Mouse (Mus musculus) heart, postnatal 0 days (tissue): Measurements from ENCODE around the gene Invs.

Experiments
- CTCF ChIP-seq: IDR thresholded peaks from 2 replicates; pipeline ENCODE4 v1.5.1; 2016; ENCODE audit warnings: antibody characterized with exemption, control low read depth, low read depth
- EP300 ChIP-seq: IDR thresholded peaks from 2 replicates; pipeline ENCODE4 v1.6.1; 2016; ENCODE audit warnings: antibody characterized with exemption, low read depth

GRCm38 (mm10) chr4:48428054-48428453 lies 148.5 kb downstream of the Invs start:
- TF ChIP-seq CTCF (no peak), EP300 (no peak)
